Comparison of ENCODE assay signal across 7 mouse cellular contexts in genomic region chr3:150610681-150611101, GRCm38 (mm10).
A peak's percentile ranks its signal among the peaks of the same experiment; 100 is the strongest.
DNase-seq lines count a peak whose midpoint lies in the region; ATAC-seq and TF ChIP-seq lines count a peak whose summit lies in the region.

No protein-coding gene starts in this region.

- H3K4me1 ChIP-seq in bone marrow macrophage, adult 2 months (ENCODE audit: control insufficient read depth, insufficient read depth, low read length) = no peaks in the 10 kb centered on the region
- 0 out of 2 replicates have a peak, but pooled peaks cover 4% of the 10 kb centered on the region for H3K4me1 ChIP-seq in heart, embryonic 15.5 days (replicated peaks)

- H3K4me2 ChIP-seq in heart, embryonic 15.5 days = peak overlapping the region; percentile 58

- H3K4me3 ChIP-seq in bone marrow macrophage, adult 2 months (ENCODE audit: insufficient read depth, low read length) = peak overlapping the region; percentile 41
- H3K4me3 ChIP-seq in heart, embryonic 15.5 days = peak overlapping the region; percentile 42

- H3K36me3 ChIP-seq in heart, embryonic 15.5 days = no peaks in the 10 kb centered on the region

- no peaks in the 10 kb centered on the region for H3K9me3 ChIP-seq in heart, embryonic 15.5 days (replicated peaks)

- peak; percentile 81 for ATAC-seq in heart, embryonic 15.5 days (replicated peaks; ENCODE audit: insufficient number of reproducible peaks, insufficient read depth, low FRiP score, low read depth)

- TF ChIP-seq POLR2A in bone marrow macrophage, adult 2 months (IDR thresholded peaks at IDR 0.05; ENCODE audit: borderline replicate concordance, low read depth, low read length) = no peak

- no peak for TF ChIP-seq CTCF in bone marrow macrophage, adult 2 months (IDR thresholded peaks at IDR 0.05; ENCODE audit: low read depth, low read length)

- 0 out of 2 replicates have a peak overlapping the region, but pooled peaks have one; percentile 5 for H3K9ac ChIP-seq in heart, embryonic 15.5 days

- 22% methylated on average over 15 of the region's 15 CpGs for WGBS in heart, embryonic 15.5 days

- H3K27me3 ChIP-seq in heart, embryonic 15.5 days = no peaks in the 10 kb centered on the region

- DNase-seq in Muller cell, postnatal 12 days (ENCODE audit: inconsistent ontology term) = peak; percentile 90
- DNase-seq in fibroblast of lung, adult 2 months (ENCODE audit: low read depth) = peak; percentile 41
- DNase-seq in left cerebral cortex, adult 18-20 months (ENCODE audit: low spot score in 2 of 2) = peak; percentile 34 to 72
- DNase-seq in lung, postnatal 36 days = peak; percentile 71
- peak; percentile 7 to 38 for DNase-seq in urinary bladder, adult 18-20 months (ENCODE audit: low spot score in 2 of 2)

- no peak overlapping the region for H3K27ac ChIP-seq in bone marrow macrophage, adult 2 months (ENCODE audit: insufficient read depth, low read depth, low read length)
- peak overlapping the region; percentile 66 for H3K27ac ChIP-seq in heart, embryonic 15.5 days

Comparison
In these comparisons a context has a peak if more than half of its experiments do, and no peak if none do; other contexts are left out.
1. DNase-seq: peak in every context shown above with its lines; median percentile 90 in Muller cell, postnatal 12 days; 71 in lung, postnatal 36 days; 53 in left cerebral cortex, adult 18-20 months; 41 in fibroblast of lung, adult 2 months; 22 in urinary bladder, adult 18-20 months.